Mouse (Mus musculus) neural tube, embryonic 15.5 days (tissue): ENCODE measurements around the gene U2surp. TPM values are rescaled to one million over a fixed set of nuclear protein-coding genes. Genes with fewer than 3 reads are reported as not detected.
"Not testable (repeated sequence)": the region's sequence is repeated elsewhere in the genome, so short reads cannot be mapped to it uniquely, and the experiment has no call there.

Experiments used
- ATAC-seq: fragments of 200-750 bp; cut with Nextera tagmentation; 2 replicates; pipeline ENCODE4 v1.8.0; 2017; ENCODE audit warnings: mild to moderate bottlenecking, moderate TSS enrichment, moderate library complexity; ENCODE audit not compliant: low FRiP score
- H3K27ac ChIP-seq: fragments of 300-500 bp; sonication (generic); replicated peaks from 2 replicates; pipeline ENCODE4 v1.5.1; 2015; ENCODE audit warnings: mild to moderate bottlenecking, inconsistent platforms
- H3K27me3 ChIP-seq: fragments of 300-500 bp; sonication (generic); replicated peaks from 2 replicates; pipeline ENCODE4 v1.6.1; 2015; ENCODE audit warnings: inconsistent platforms
- H3K36me3 ChIP-seq: fragments of 300-500 bp; sonication (generic); 2 replicates; pipeline ENCODE4 v1.6.1; 2015; ENCODE audit warnings: inconsistent platforms
- H3K4me1 ChIP-seq: fragments of 300-500 bp; sonication (generic); 2 replicates; pipeline ENCODE4 v1.6.1; 2015; ENCODE audit warnings: inconsistent platforms
- H3K4me2 ChIP-seq: fragments of 300-500 bp; sonication (generic); 2 replicates; pipeline ENCODE4 v1.6.1; 2015; ENCODE audit warnings: inconsistent platforms, mild to moderate bottlenecking, moderate library complexity
- H3K4me3 ChIP-seq: fragments of 300-500 bp; sonication (generic); replicated peaks from 2 replicates; pipeline ENCODE4 v1.5.1; 2015; ENCODE audit warnings: mild to moderate bottlenecking, inconsistent platforms
- H3K9ac ChIP-seq: fragments of 300-500 bp; sonication (generic); replicated peaks from 2 replicates; pipeline ENCODE4 v1.6.1; 2015; ENCODE audit warnings: mild to moderate bottlenecking, inconsistent platforms
- H3K9me3 ChIP-seq: fragments of 300-500 bp; sonication (generic); replicated peaks from 2 replicates; pipeline ENCODE4 v1.6.1; 2016; ENCODE audit warnings: inconsistent platforms
- WGBS: fragments of 180-500 bp; shearing (Covaris S2); methylation state at CpG from one replicate; pipeline ENCODE4 v1.1.7; 2015; ENCODE audit warnings: mixed read lengths; 5-methylcytosine and 5-hydroxymethylcytosine counted together
- polyA plus RNA-seq: library from polyadenylated mRNA; unstranded; fragments of >200 nt; fragmentation: Nextera tagmentation; extraction: Ambion mirVana; gene quantifications from 2 replicates; pipeline ENCODE4 v1.2.1, GENCODE M21; 2015

U2surp gene
- polyA plus RNA-seq, 1 experiment from 2014 or later = 115 TPM

DNA sequence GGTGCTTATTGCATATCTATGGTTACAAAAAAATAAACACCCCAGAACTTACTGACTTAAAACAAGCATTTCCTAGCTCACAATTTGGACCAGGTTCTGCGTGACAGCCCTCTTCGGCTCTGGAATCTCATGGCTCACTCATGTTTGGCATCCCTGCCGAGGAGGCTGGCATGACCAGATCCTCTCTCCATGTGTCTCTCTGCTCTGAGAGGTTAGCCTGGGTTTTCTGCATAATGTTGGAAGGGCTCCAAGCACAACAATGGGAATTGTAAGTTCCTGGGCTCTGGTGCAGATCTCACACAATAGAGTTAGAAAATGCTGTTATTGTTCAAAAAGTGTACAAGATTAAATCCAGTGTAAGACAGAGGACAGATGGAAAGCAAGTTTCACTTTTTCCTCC is 19.3 kb upstream of the U2surp start:
- Histone ChIP-seq H3K27me3 (no peaks in the 10 kb centered on the region), H3K4me1 (no peaks in the 10 kb centered on the region), H3K9me3 (no peaks in the 10 kb centered on the region), H3K9ac (no peak overlapping the region), H3K4me2 (no peak overlapping the region), H3K4me3 (no peak overlapping the region), H3K36me3 (no peaks in the 10 kb centered on the region), H3K27ac (no peak overlapping the region)
- 76% methylated on average over 3 of the region's 3 CpGs for WGBS
- ATAC-seq = no peak

DNA sequence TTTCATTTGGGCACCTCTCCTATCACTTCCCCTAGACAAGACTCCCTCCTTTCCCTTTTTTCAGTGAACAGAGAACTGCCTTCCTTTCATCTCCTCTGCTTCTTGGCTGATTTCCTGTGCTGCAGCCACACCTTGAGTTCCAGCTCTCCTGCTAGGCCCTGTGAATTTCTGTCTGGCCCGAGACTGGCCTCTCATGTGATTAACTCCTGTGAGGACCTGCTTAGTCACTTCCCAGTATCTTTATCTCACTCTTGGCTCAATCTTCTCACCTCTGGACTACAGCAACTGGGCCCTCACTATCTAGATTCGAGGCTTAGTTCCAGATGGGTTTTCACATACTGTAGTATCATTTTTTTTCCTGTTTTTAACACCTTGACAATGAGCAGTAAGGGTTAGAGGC is 15.9 kb upstream of the U2surp start:
- H3K27ac ChIP-seq = no peak overlapping the region
- no peak overlapping the region for H3K9ac ChIP-seq
- no peaks in the 10 kb centered on the region for H3K27me3 ChIP-seq
- H3K4me2 ChIP-seq = no peak overlapping the region
- no peak for ATAC-seq
- H3K36me3 ChIP-seq = no peaks in the 10 kb centered on the region
- no peak overlapping the region for H3K4me3 ChIP-seq
- no peaks in the 10 kb centered on the region for H3K9me3 ChIP-seq
- no peaks in the 10 kb centered on the region for H3K4me1 ChIP-seq
- 69% methylated on average over 2 of the region's 2 CpGs for WGBS

DNA sequence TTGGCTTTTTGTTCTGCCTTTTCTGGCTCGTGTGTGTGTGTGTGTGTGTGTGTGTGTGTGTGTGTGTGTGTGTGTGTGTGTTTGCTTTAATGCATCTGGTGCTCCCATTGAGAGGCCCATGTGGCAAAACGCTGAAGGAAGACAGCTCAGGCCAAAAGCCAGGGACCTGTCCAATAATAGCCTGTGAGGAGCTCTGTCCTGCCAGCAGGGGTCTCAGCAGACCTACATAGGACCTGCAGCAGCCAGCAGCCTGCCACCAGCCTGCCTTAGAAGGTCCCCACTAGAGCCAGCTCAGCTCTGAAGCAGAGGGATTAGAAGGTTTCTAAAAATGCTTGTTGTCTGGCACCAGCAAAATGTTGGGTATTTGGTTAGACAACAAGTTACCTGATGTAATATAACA is 14.2 kb upstream of the U2surp start:
- Histone ChIP-seq H3K4me1 (no peaks in the 10 kb centered on the region), H3K9ac (no peak overlapping the region), H3K27ac (no peak overlapping the region), H3K27me3 (no peaks in the 10 kb centered on the region), H3K36me3 (no peaks in the 10 kb centered on the region), H3K4me2 (no peak overlapping the region), H3K4me3 (no peak overlapping the region), H3K9me3 (no peaks in the 10 kb centered on the region)
- ATAC-seq = peak; percentile 74; the same call in 1 of the 2 replicates
- WGBS = 22% methylated on average over 2 of the region's 2 CpGs

DNA sequence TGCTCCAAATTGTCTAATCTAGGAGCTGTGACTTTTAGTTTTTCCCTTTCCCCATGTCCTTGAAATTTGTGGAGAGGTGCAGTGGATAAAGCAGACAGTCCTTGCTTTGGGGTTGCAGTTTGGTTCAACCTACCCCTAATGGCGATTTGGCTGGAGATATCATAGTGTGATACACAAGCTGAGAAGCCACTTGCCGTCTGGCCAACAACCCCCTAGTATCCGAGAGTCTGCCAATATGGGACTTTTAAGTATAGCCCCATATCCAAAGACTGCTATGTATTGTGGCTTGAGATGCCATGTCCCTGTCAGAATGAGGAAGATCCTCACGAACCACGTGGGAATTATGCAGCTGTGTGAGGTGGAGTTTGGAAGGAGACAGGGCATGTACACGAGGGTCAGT is 13.6 kb upstream of the U2surp start:
- Histone ChIP-seq H3K4me3 (no peak overlapping the region), H3K27me3 (no peaks in the 10 kb centered on the region), H3K9ac (no peak overlapping the region), H3K27ac (no peak overlapping the region), H3K36me3 (no peaks in the 10 kb centered on the region), H3K4me2 (no peak overlapping the region), H3K9me3 (no peaks in the 10 kb centered on the region), H3K4me1 (no peaks in the 10 kb centered on the region)
- no peak for ATAC-seq
- WGBS = 89% methylated on average over 6 of the region's 6 CpGs

DNA sequence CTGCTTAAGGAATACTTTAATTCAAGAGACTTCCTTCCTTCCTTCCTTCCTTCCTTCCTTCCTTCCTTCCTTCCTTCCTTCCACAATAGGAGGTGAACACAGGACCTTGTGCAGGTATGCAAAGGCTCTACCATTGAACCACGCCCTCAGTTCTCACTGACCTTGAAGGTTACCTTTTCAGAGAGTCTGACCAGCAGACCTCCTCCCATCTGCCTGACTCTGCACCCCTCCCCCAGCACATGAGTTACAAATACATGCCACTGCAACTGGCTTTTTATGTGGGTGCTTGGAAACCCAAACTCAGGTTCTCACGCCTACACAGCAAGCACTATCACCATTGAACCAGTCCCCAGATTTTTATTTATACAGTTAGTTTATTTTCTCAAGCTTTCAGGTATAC is 10.8 kb upstream of the U2surp start:
- 91% methylated on average over 2 of the region's 2 CpGs for whole genome bisulfite sequencing
- Histone ChIP-seq H3K36me3 (no peaks in the 10 kb centered on the region), H3K4me3 (no peak overlapping the region), H3K27ac (no peak overlapping the region), H3K9ac (no peak overlapping the region), H3K4me2 (no peak overlapping the region), H3K27me3 (no peaks in the 10 kb centered on the region), H3K9me3 (no peaks in the 10 kb centered on the region), H3K4me1 (no peaks in the 10 kb centered on the region)
- no peak for ATAC-seq

DNA sequence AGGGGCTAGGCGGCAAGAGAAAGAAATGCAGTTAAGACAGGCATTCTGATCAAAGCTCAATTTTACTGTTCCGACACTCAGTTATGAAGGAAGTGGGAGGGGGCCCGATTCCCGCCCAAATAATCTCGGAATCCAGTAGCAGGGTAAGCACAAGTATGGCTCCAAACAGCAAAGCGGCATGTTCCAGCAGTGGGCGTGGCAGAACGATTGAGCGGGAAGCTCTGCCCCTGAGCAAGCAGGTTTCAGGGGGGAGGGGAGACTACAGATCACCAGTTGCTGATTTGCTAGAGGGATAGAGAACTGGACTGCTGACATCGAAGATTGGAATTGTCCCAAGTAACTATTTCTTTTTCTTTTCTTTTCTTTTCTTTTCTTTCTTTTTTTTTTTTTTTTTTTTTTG is 9.8 kb upstream of the U2surp start:
- no peaks in the 10 kb centered on the region for H3K9me3 ChIP-seq
- no peaks in the 10 kb centered on the region for H3K36me3 ChIP-seq
- H3K27me3 ChIP-seq = no peaks in the 10 kb centered on the region
- no peak overlapping the region for H3K27ac ChIP-seq
- no peaks in the 10 kb centered on the region for H3K4me1 ChIP-seq
- no peak overlapping the region for H3K4me3 ChIP-seq
- no peak overlapping the region for H3K9ac ChIP-seq
- WGBS = 50% methylated on average over 10 of the region's 10 CpGs
- no peak overlapping the region for H3K4me2 ChIP-seq
- no peak for ATAC-seq

DNA sequence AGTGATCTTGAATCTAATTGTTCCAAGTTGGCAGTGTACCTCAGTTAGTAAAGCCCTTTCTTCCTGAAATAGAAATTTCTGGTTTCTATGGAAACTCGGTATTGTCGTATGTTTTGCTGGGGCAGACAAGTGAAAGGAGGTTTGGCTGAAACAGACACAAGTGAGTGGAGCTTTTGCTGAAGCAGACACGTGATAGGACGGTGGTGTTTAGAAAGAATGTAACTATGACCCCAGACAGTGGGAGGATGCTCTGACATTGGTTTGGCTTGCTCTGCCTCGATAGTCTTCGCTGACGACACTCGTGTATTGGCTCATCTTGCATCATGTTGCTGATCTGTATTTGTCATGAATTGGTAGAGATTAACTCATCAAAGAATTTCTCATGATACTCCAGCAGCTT is 9.2 kb upstream of the U2surp start:
- H3K27me3 ChIP-seq = no peaks in the 10 kb centered on the region
- whole genome bisulfite sequencing = 92% methylated on average over 8 of the region's 8 CpGs

DNA sequence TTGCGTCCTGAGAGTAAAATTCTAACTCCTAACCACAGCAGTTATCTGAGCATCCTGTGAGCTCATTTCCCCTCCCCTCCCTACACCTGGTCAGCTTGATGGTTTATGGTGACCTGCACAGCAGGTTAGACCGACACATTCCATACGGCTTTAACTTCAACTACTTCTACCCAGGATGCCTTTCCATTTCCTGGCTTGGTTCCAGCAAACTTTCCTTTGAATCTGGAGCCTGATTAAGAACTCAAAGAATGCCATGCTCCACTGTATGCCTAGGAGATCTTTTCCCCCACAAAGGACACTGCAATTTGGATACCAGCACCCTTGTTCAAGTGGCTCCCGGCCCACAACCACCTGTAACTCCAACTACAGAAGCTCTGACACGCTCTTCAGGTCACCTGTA is 8.8 kb upstream of the U2surp start:
- no peaks in the 10 kb centered on the region for H3K36me3 ChIP-seq
- no peaks in the 10 kb centered on the region for H3K4me1 ChIP-seq

More for the DNA sequence above, 9.2 kb upstream of the U2surp start:
- Histone ChIP-seq H3K4me3 (no peak overlapping the region), H3K36me3 (no peaks in the 10 kb centered on the region), H3K4me1 (no peaks in the 10 kb centered on the region), H3K9ac (no peak overlapping the region), H3K27ac (no peak overlapping the region), H3K4me2 (no peak overlapping the region), H3K9me3 (no peaks in the 10 kb centered on the region)
- ATAC-seq = no peak

DNA sequence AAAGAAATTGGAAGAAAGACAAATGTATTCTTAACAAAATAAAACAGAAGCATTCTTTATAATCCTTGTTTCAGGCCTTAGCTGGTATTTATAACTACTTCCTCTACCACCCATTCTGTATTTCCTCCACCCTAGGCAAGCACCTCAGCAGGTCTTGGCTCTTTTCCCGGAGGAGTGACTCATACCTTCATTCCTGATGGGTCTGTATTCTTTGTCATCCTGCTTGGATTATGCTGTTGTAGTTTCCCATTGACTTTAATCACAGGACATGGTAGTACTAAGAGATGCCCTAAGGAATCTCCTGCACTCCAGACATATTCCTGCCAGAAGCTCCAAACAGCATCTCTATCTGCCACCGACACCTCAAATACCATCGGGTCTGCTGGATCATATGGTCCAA is 2.6 kb upstream of the U2surp start:
- H3K9ac ChIP-seq, H3K9me3 ChIP-seq, H3K36me3 ChIP-seq, H3K27me3 ChIP-seq, H3K27ac ChIP-seq, H3K4me2 ChIP-seq, H3K4me3 ChIP-seq, ATAC-seq: not testable (repeated sequence)
- peaks cover 21% of the 10 kb centered on the region for H3K4me1 ChIP-seq
- 90% methylated on average over 3 of the region's 3 CpGs for WGBS

More for the DNA sequence above, 8.8 kb upstream of the U2surp start:
- H3K4me3 ChIP-seq = no peak overlapping the region
- no peaks in the 10 kb centered on the region for H3K9me3 ChIP-seq
- no peak overlapping the region for H3K27ac ChIP-seq
- no peaks in the 10 kb centered on the region for H3K27me3 ChIP-seq
- no peak overlapping the region for H3K4me2 ChIP-seq
- 90% methylated on average over 5 of the region's 5 CpGs for WGBS
- no peak for ATAC-seq
- H3K9ac ChIP-seq = no peak overlapping the region

DNA sequence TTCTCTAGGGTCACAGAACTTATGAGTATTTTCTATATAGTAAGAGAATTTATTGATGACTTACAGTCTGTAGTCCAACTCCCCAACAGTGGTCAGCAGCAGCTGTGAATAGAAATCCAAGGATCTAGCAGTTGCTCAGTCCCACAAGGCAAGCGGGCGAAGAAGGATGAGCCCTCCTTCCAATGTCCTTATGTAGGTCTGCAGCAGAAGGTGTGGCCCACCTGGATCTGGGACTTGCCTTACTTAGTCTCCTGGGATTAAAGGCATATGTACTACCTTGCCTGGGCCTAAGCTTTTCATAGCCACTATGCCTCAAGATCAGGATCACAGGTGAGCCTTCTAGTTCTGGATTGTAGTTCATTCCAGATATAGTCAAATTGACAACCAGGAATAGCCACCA is 2.0 kb upstream of the U2surp start:
- no peak overlapping the region for H3K9ac ChIP-seq
- H3K9me3 ChIP-seq = no peaks in the 10 kb centered on the region
- H3K27me3 ChIP-seq = no peaks in the 10 kb centered on the region
- no peak overlapping the region for H3K4me3 ChIP-seq
- no peak overlapping the region for H3K4me2 ChIP-seq
- no peak for ATAC-seq
- WGBS = 98% methylated on average over 2 of the region's 2 CpGs
- H3K27ac ChIP-seq = no peak overlapping the region
- peaks cover 21% of the 10 kb centered on the region for H3K4me1 ChIP-seq
- H3K36me3 ChIP-seq = no peaks in the 10 kb centered on the region

DNA sequence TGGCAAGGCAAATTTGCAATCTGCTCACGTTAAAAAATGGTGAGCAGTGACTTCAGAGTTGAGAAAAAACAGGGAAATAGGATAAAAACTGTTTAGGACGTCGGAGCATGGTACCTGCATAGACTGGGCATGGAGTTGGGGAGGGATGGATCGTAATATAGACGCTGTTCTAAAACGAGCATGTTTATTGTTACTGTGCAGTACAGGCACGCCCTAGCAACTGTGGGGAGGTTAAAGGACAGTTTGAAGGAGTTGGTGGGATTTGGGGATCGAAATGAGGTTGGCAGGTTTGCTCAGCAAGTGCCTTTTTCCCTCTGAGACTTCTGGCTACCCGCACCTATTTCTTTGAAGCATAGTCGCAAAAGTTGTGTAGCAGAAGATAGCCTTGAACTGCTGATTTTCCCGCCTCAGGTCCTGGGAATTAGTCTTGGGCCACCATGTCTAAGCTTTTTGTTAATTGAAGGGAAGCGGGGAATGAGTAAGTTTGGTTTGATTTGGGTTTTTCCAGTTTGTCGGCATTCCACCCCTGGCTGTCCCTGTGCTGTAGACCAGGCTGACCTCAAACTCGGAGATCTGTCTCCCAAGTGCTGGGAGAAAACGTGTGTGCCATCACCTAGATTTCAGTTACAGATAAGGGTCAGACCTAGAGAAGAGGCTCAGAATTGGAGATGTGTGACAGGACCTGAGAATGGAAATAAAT is 685 bp upstream of the U2surp start:
- H3K9ac ChIP-seq = peak overlapping the region; percentile 69
- H3K27me3 ChIP-seq = no peaks in the 10 kb centered on the region
- peak overlapping the region; percentile 95 for H3K27ac ChIP-seq
- peak; percentile 69 for ATAC-seq
- 24% methylated on average over 15 of the region's 15 CpGs for WGBS
- H3K4me1 ChIP-seq = peaks cover 21% of the 10 kb centered on the region
- H3K9me3 ChIP-seq = no peaks in the 10 kb centered on the region
- H3K36me3 ChIP-seq = no peaks in the 10 kb centered on the region
- peak overlapping the region; percentile 82 for H3K4me2 ChIP-seq
- peak overlapping the region; percentile 97 for H3K4me3 ChIP-seq

DNA sequence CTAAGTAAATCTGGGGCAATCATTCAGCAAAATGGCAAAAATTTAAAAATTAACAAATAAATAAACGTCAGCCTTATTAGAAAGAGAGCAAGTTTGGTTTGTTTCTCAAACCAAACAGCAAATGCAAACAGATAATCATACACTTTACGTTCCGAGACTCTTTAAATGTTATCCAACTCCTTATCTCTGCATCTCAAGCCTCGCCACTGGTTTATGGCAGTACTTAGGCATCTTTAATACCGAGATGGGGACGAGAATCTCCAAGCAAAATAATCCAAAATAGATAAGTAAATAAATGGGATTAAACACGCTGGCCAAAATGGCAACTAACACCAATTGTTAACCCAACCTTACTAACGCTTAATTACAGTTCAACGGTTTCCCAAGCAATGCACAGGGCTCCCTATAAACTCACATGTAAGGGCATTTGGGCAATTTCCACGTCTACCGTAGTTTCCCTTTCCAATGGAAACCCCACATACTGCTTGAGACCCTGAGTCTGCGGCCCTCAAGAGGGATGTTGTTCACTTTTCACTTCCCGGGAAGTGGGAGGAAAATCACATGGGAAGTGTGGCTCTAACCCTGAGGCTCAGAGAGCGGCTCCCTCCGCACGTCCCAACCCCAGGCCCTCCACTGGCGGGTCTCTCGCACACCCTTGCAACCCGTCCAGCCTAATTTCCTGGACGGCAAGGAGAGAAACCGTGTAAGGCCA is 947 bp downstream of the U2surp start:
- WGBS = 9% methylated on average over 21 of the region's 21 CpGs
- Histone ChIP-seq H3K4me2 (peak overlapping the region; percentile 97), H3K4me1 (peaks cover 21% of the 10 kb centered on the region), H3K27ac (peak overlapping the region; percentile 95; the same call in 1 of the 2 replicates), H3K9me3 (no peaks in the 10 kb centered on the region), H3K27me3 (no peaks in the 10 kb centered on the region), H3K36me3 (no peaks in the 10 kb centered on the region), H3K4me3 (peak overlapping the region; percentile 97), H3K9ac (peak overlapping the region; percentile 88)
- peak; percentile 18 for ATAC-seq
